Mouse (Mus musculus) cortical plate, adult 2 months (tissue): ENCODE data around the gene Nmral1.

Source experiments
- CTCF ChIP-seq: fragments of 200-500 bp; IDR thresholded peaks from 2 replicates; pipeline ENCODE4 v1.5.1; 2011; ENCODE audit warnings: mild to moderate bottlenecking, control low read depth, low read length; ENCODE audit not compliant: insufficient read depth; ENCODE audit errors: extremely low read depth
- POLR2A ChIP-seq: fragments of 200-500 bp; IDR thresholded peaks from 2 replicates; pipeline ENCODE4 v1.6.1; 2011; ENCODE audit warnings: mild to moderate bottlenecking, low read length, control low read depth; ENCODE audit not compliant: insufficient read depth; ENCODE audit errors: extremely low read depth

DNA sequence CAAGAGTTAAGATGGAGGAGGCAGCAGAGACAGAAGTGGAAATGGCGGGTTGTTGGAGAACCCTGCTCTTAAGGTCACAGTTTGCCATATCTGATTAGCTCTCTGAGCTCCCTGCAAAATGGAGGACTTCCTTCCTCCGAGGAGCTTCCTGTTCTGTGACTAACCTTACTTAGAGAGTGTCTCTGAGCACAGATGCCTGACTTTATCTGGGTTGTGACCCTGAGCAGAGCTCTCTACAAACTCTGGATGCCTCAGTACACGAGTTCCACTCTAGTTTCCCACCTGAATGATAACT lies 3.7 kb upstream of the Nmral1 start:
- no peak for TF ChIP-seq CTCF
- no peak for TF ChIP-seq POLR2A
